Mouse (Mus musculus): ENCODE measurements around the gene Zfp37. TPM values are rescaled to one million over a fixed set of nuclear protein-coding genes. Genes with fewer than 3 reads are reported as not detected.

Zfp37 gene
- 0.36 and 0.57 TPM in 2 replicates for polyA plus RNA-seq (2012; rRNA removed)

GRCm38 (mm10) chr4:62230769-62231168 lies at the start of gene Zfp37:
Gene Zfp37, minus strand, starts transcription at chr4:62231047.

GRCm38 (mm10) chr4:62262276-62262675 lies 31.4 kb upstream of the Zfp37 start, which contains the start of gene Slc31a2:
Gene Slc31a2, plus strand, starts transcription at chr4:62262562.

GRCm38 (mm10) chr4:62150811-62151210 lies 80.0 kb downstream of the Zfp37 start, which contains the start of gene Mup21:
Gene Mup21, minus strand, starts transcription at chr4:62150863.

Other genes with a start within 250 kb of the Zfp37 start
- not detected in 2 replicates for gene Mup20, start 176.9 kb downstream of the Zfp37 start, polyA plus RNA-seq (2012; rRNA removed)
- 0.24 and 0.41 TPM in 2 replicates for gene Mup3, start 143.7 kb downstream of the Zfp37 start, polyA plus RNA-seq (2012; rRNA removed)
- not detected in 2 replicates for gene Mup21, start 80.2 kb downstream of the Zfp37 start, polyA plus RNA-seq (2012; rRNA removed)
- gene Slc31a2, start 31.5 kb upstream of the Zfp37 start, polyA plus RNA-seq (2012; rRNA removed), result 30.0 and 35.4 TPM in 2 replicates
- 28.8 and 31.7 TPM in 2 replicates for gene Fkbp15, start 129.5 kb upstream of the Zfp37 start, polyA plus RNA-seq (2012; rRNA removed)
- gene Slc31a1, start 129.7 kb upstream of the Zfp37 start, polyA plus RNA-seq (2012; rRNA removed), result 16.5 and 16.7 TPM in 2 replicates
- gene Cdc26, start 177.6 kb upstream of the Zfp37 start, polyA plus RNA-seq (2012; rRNA removed), result 13.5 and 20.4 TPM in 2 replicates
- gene Prpf4, start 177.8 kb upstream of the Zfp37 start, polyA plus RNA-seq (2012; rRNA removed), result 13.0 and 14.0 TPM in 2 replicates
- 4.6 and 5.8 TPM in 2 replicates for gene Rnf183, start 204.2 kb upstream of the Zfp37 start, polyA plus RNA-seq (2012; rRNA removed)
- gene Wdr31, start 239.8 kb upstream of the Zfp37 start, polyA plus RNA-seq (2012; rRNA removed), result 6.6 and 6.9 TPM in 2 replicates
- 25.1 and 35.0 TPM in 2 replicates for gene Bspry, start 249.0 kb upstream of the Zfp37 start, polyA plus RNA-seq (2012; rRNA removed)